Mouse (Mus musculus) left cerebral cortex, postnatal 10 days (tissue): ENCODE measurements around the gene Metap2. TPM values are rescaled to one million over a fixed set of nuclear protein-coding genes. Genes with fewer than 3 reads are reported as not detected.

Experiments used
- DNase-seq, 2 experiments: peaks; one replicate each; pipeline ENCODE4 v3.0.0; 2021 to 2022; ENCODE audit warnings: low spot score in 2 of 2, mixed read lengths in 1 of 2; ENCODE audit errors: extremely low spot score in 1 of 2
- intact Hi-C: fragments of 180-260 bp; cut with DNase I; formaldehyde crosslinking; loops from one replicate; pipeline ENCODE4 v1.15.1; 2025
- total RNA-seq, 2 experiments: library from RNA; stranded (reverse); gene quantifications; 2 replicates each; pipeline ENCODE4 v1.2.3; 2021

Gene Metap2
- 100 to 1,000 TPM; 132 TPM for total RNA-seq

GRCm38 (mm10) chr10:93897043-93897646, at the start of gene Metap2:
Gene Metap2, minus strand, starts transcription at chr10:93897093.
- intact Hi-C loops: no loop called here
- DNase-seq: no peak

GRCm38 (mm10) chr10:93945843-93946499, 49.1 kb upstream of the Metap2 start:
- DNase-seq: no peak
- intact Hi-C loops: no loop called here

GRCm38 (mm10) chr10:93945364-93945763, 48.5 kb upstream of the Metap2 start:
- intact Hi-C loops: no loop called here
- peak; percentile 37 to 45 for DNase-seq

GRCm38 (mm10) chr10:93944241-93944640, 47.3 kb upstream of the Metap2 start:
- peak in 1 of 2 experiments; percentile 33 for DNase-seq
- intact Hi-C loops: no loop called here

- no peak for DNase-seq
- intact Hi-C loops: no loop called here
Observed at GRCm38 (mm10) chr10:93940279-93940678, 43.4 kb upstream of the Metap2 start.

- no peak for DNase-seq
- intact Hi-C loops: no loop called here
Observed at GRCm38 (mm10) chr10:93939676-93940075, 42.8 kb upstream of the Metap2 start.

- DNase-seq: no peak
- intact Hi-C loops: no loop called here
Observed at GRCm38 (mm10) chr10:93938844-93939271, 42.0 kb upstream of the Metap2 start.

GRCm38 (mm10) chr10:93933980-93934379, 37.1 kb upstream of the Metap2 start:
- intact Hi-C loops: no loop called here
- DNase-seq: peak in 1 of 2 experiments; percentile 29

GRCm38 (mm10) chr10:93932861-93933260, 36.0 kb upstream of the Metap2 start:
- DNase-seq: no peak
- intact Hi-C loops: no loop called here

- intact Hi-C loops: no loop called here
- DNase-seq: no peak
Observed at GRCm38 (mm10) chr10:93932020-93932419, 35.1 kb upstream of the Metap2 start.

GRCm38 (mm10) chr10:93931431-93931830, 34.5 kb upstream of the Metap2 start:
- no peak for DNase-seq

GRCm38 (mm10) chr10:93930236-93930824, 33.4 kb upstream of the Metap2 start:
- DNase-seq: no peak
- intact Hi-C loops: no loop called here

More at GRCm38 (mm10) chr10:93931431-93931830, 34.5 kb upstream of the Metap2 start:
- intact Hi-C loops: no loop called here

- DNase-seq: no peak
- intact Hi-C loops: no loop called here
Observed at GRCm38 (mm10) chr10:93924666-93925065, 27.8 kb upstream of the Metap2 start.

GRCm38 (mm10) chr10:93921160-93921559, 24.3 kb upstream of the Metap2 start:
- DNase-seq: no peak
- intact Hi-C loops: no loop called here

- intact Hi-C loops: no loop called here
- DNase-seq: peak; percentile 42 to 46
Observed at GRCm38 (mm10) chr10:93919227-93919626, 22.3 kb upstream of the Metap2 start.

- DNase-seq: peak in 1 of 2 experiments; percentile 57
- intact Hi-C loops: no loop called here
Observed at GRCm38 (mm10) chr10:93918701-93919100, 21.8 kb upstream of the Metap2 start.

- intact Hi-C loops: no loop called here
- DNase-seq: no peak
Observed at GRCm38 (mm10) chr10:93918087-93918486, 21.2 kb upstream of the Metap2 start.

GRCm38 (mm10) chr10:93916778-93917177, 19.9 kb upstream of the Metap2 start:
- intact Hi-C loops: no loop called here
- DNase-seq: no peak

- DNase-seq: no peak
- intact Hi-C loops: no loop called here
Observed at GRCm38 (mm10) chr10:93915531-93916275, 18.8 kb upstream of the Metap2 start.
